In genomic region chr10:96720281-96720711, GRCm38 (mm10) we compare ENCODE assay signal across 10 mouse cellular contexts.
DNase-seq lines count a peak whose midpoint lies in the region; ATAC-seq lines count a peak whose summit lies in the region.
"Had no signal": no experiment of that assay in that cellular context is flagged by ENCODE, and none has a peak within 500 bp of the region (broad histone marks: within the 10 kb centered on the region; RNA-seq: fewer than 3 reads in every experiment).

No protein-coding gene starts in this region.

- no peak for ATAC-seq in frontal cortex, adult (ENCODE audit: low TSS enrichment)
- ATAC-seq in megakaryocyte, adult 5-6 weeks (ENCODE audit: poor library complexity, severe bottlenecking) = no peak

- peak; percentile 30 to 31 for DNase-seq in frontal cortex, postnatal 10 days (ENCODE audit: low spot score in 2 of 2)
- DNase-seq in left cerebral cortex, postnatal 4 days = peak; percentile 67
- no peak for DNase-seq in left cerebral cortex, postnatal 36 days (ENCODE audit: low spot score in 2 of 2)
- peak; percentile 88 for DNase-seq in NIH3T3 (ENCODE audit: low read depth)
- DNase-seq in layer of hippocampus, adult 9-11 months = peak; percentile 21
- DNase-seq in spleen, postnatal 36 days (ENCODE audit: low spot score in 2 of 2) = no peak
- DNase-seq: adrenal gland, adult 8-10 months; kidney, postnatal 25 days had no signal

- intact Hi-C loops in left cerebral cortex, postnatal 4 days (cut with DNase I) = loop anchor here (10.0 kb wide), 2 partner anchors 95 to 595 kb away; no protein-coding TSS in a partner anchor
- intact Hi-C loops in left cerebral cortex, postnatal 36 days (cut with DNase I) = no loop called here

Comparison
In these comparisons a context has a peak if more than half of its experiments do, and no peak if none do; other contexts are left out.
1. DNase-seq: peak in frontal cortex, postnatal 10 days (2 of 2), left cerebral cortex, postnatal 4 days (single experiment), NIH3T3 (single experiment) and layer of hippocampus, adult 9-11 months (single experiment); none in left cerebral cortex, postnatal 36 days (0 of 2) and spleen, postnatal 36 days (0 of 2).